Mouse (Mus musculus) limb, embryonic 13.5 days (tissue): ENCODE measurements around the gene Rtn4rl1. TPM values are rescaled to one million over a fixed set of nuclear protein-coding genes. Genes with fewer than 3 reads are reported as not detected.
A peak's percentile ranks its signal among the peaks of the same experiment; 100 is the strongest.

Experiments
- ATAC-seq: fragments of 200-750 bp; cut with Nextera tagmentation; 2 replicates; pipeline ENCODE4 v1.8.0; 2017; ENCODE audit warnings: low read depth, moderate number of reproducible peaks, moderate TSS enrichment; ENCODE audit not compliant: low FRiP score
- H3K27ac ChIP-seq: fragments of 300-500 bp; sonication (generic); 2 replicates; pipeline ENCODE4 v1.5.1; 2015; ENCODE audit warnings: inconsistent platforms, mild to moderate bottlenecking, moderate library complexity
- H3K27me3 ChIP-seq: fragments of 300-500 bp; sonication (generic); 2 replicates; pipeline ENCODE4 v1.6.1; 2015; ENCODE audit warnings: mild to moderate bottlenecking, inconsistent platforms
- H3K36me3 ChIP-seq: fragments of 300-500 bp; sonication (generic); 2 replicates; pipeline ENCODE4 v1.6.1; 2015; ENCODE audit warnings: inconsistent platforms, mild to moderate bottlenecking, moderate library complexity
- H3K4me1 ChIP-seq: fragments of 300-500 bp; sonication (generic); 2 replicates; pipeline ENCODE4 v1.6.1; 2015; ENCODE audit warnings: inconsistent platforms
- H3K4me2 ChIP-seq: fragments of 300-500 bp; sonication (generic); replicated peaks from 2 replicates; pipeline ENCODE4 v1.6.1; 2015; ENCODE audit warnings: inconsistent platforms, mild to moderate bottlenecking, moderate library complexity
- H3K4me3 ChIP-seq: fragments of 300-500 bp; sonication (generic); 2 replicates; pipeline ENCODE4 v1.5.1; 2015; ENCODE audit warnings: moderate library complexity, mild to moderate bottlenecking, inconsistent platforms
- H3K9ac ChIP-seq: fragments of 300-500 bp; sonication (generic); 2 replicates; pipeline ENCODE4 v1.6.1; 2015; ENCODE audit warnings: mild to moderate bottlenecking, inconsistent platforms
- H3K9me3 ChIP-seq: fragments of 300-500 bp; sonication (generic); 2 replicates; pipeline ENCODE4 v1.6.1; 2016; ENCODE audit warnings: inconsistent platforms
- WGBS: fragments of 180-500 bp; shearing (Covaris S2); methylation state at CpG from one replicate; pipeline ENCODE4 v1.1.7; 2015; 5-methylcytosine and 5-hydroxymethylcytosine counted together
- polyA plus RNA-seq: library from polyadenylated mRNA; unstranded; fragments of >200 nt; fragmentation: Nextera tagmentation; extraction: Ambion mirVana; gene quantifications from 2 replicates; pipeline ENCODE4 v1.2.1, GENCODE M21; 2015

Gene Rtn4rl1
- polyA plus RNA-seq, 1 experiment from 2014 or later = 3.1 TPM

GRCm38 (mm10) chr11:75251006-75251512, 57.5 kb downstream of the Rtn4rl1 start:
- no peak for ATAC-seq

GRCm38 (mm10) chr11:75251557-75252070, 58.0 kb downstream of the Rtn4rl1 start:
- Histone ChIP-seq H3K27me3 (no peaks in the 10 kb centered on the region), H3K27ac (no peak overlapping the region), H3K4me1 (peaks cover 18% of the 10 kb centered on the region), H3K4me3 (no peak overlapping the region), H3K4me2 (no peak overlapping the region), H3K9ac (no peak overlapping the region), H3K9me3 (no peaks in the 10 kb centered on the region), H3K36me3 (no peaks in the 10 kb centered on the region)
- no peak for ATAC-seq
- 52% methylated on average over 7 of the region's 7 CpGs for WGBS

More at GRCm38 (mm10) chr11:75251006-75251512, 57.5 kb downstream of the Rtn4rl1 start:
- Histone ChIP-seq H3K9me3 (no peaks in the 10 kb centered on the region), H3K4me3 (no peak overlapping the region), H3K36me3 (no peaks in the 10 kb centered on the region), H3K27ac (no peak overlapping the region), H3K4me1 (peaks cover 24% of the 10 kb centered on the region), H3K4me2 (no peak overlapping the region), H3K9ac (no peak overlapping the region), H3K27me3 (no peaks in the 10 kb centered on the region)
- 83% methylated on average over 4 of the region's 4 CpGs for WGBS

GRCm38 (mm10) chr11:75254252-75254912, 60.8 kb downstream of the Rtn4rl1 start:
- Histone ChIP-seq H3K9ac (no peak overlapping the region), H3K4me3 (no peak overlapping the region), H3K36me3 (no peaks in the 10 kb centered on the region), H3K4me2 (no peak overlapping the region), H3K4me1 (peaks cover 8% of the 10 kb centered on the region), H3K27ac (0 out of 2 replicates have a peak overlapping the region, but pooled peaks have one; percentile 16), H3K27me3 (no peaks in the 10 kb centered on the region), H3K9me3 (no peaks in the 10 kb centered on the region)
- 54% methylated on average over 13 of the region's 13 CpGs for WGBS
- peak; percentile 24; the same call in 1 of the 2 replicates for ATAC-seq

- Histone ChIP-seq H3K27me3 (no peaks in the 10 kb centered on the region), H3K4me2 (no peak overlapping the region), H3K9ac (no peak overlapping the region), H3K27ac (no peak overlapping the region), H3K4me1 (peaks cover 8% of the 10 kb centered on the region), H3K4me3 (no peak overlapping the region), H3K9me3 (no peaks in the 10 kb centered on the region), H3K36me3 (no peaks in the 10 kb centered on the region)
- WGBS = 80% methylated on average over 5 of the region's 5 CpGs
- no peak for ATAC-seq
Measured at GRCm38 (mm10) chr11:75255330-75255729, 61.7 kb downstream of the Rtn4rl1 start.

GRCm38 (mm10) chr11:75257056-75257648, 63.6 kb downstream of the Rtn4rl1 start:
- 81% methylated on average over 4 of the region's 4 CpGs for WGBS
- no peak overlapping the region for H3K4me3 ChIP-seq
- no peak overlapping the region for H3K4me2 ChIP-seq
- no peak overlapping the region for H3K9ac ChIP-seq
- H3K9me3 ChIP-seq = no peaks in the 10 kb centered on the region
- H3K27ac ChIP-seq = no peak overlapping the region
- ATAC-seq = no peak
- H3K36me3 ChIP-seq = no peaks in the 10 kb centered on the region
- H3K27me3 ChIP-seq = no peaks in the 10 kb centered on the region
- peaks cover 10% of the 10 kb centered on the region for H3K4me1 ChIP-seq

- Histone ChIP-seq H3K4me1 (peaks cover 28% of the 10 kb centered on the region), H3K4me3 (no peak overlapping the region), H3K36me3 (no peaks in the 10 kb centered on the region), H3K4me2 (no peak overlapping the region), H3K27me3 (no peaks in the 10 kb centered on the region), H3K27ac (no peak overlapping the region), H3K9ac (no peak overlapping the region; the same call in 1 of the 2 replicates), H3K9me3 (no peaks in the 10 kb centered on the region)
- WGBS = 73% methylated on average over 6 of the region's 6 CpGs
- ATAC-seq = no peak
Measured at GRCm38 (mm10) chr11:75259416-75259815, 65.8 kb downstream of the Rtn4rl1 start.

- H3K36me3 ChIP-seq = no peaks in the 10 kb centered on the region
- 0 out of 2 replicates have a peak, but pooled peaks cover 4% of the 10 kb centered on the region for H3K27me3 ChIP-seq
- no peak overlapping the region for H3K4me2 ChIP-seq
- H3K9ac ChIP-seq = 0 out of 2 replicates have a peak overlapping the region, but pooled peaks have one; percentile 25
- 61% methylated on average over 10 of the region's 10 CpGs for WGBS
- H3K4me3 ChIP-seq = no peak overlapping the region
- H3K9me3 ChIP-seq = no peaks in the 10 kb centered on the region
- no peak for ATAC-seq
- peaks cover 28% of the 10 kb centered on the region for H3K4me1 ChIP-seq
- no peak overlapping the region for H3K27ac ChIP-seq
Measured at GRCm38 (mm10) chr11:75259996-75260561, 66.5 kb downstream of the Rtn4rl1 start.

- no peak for ATAC-seq
- Histone ChIP-seq H3K4me2 (no peak overlapping the region), H3K36me3 (no peaks in the 10 kb centered on the region), H3K4me3 (no peak overlapping the region), H3K4me1 (peaks cover 36% of the 10 kb centered on the region), H3K27ac (no peak overlapping the region), H3K27me3 (0 out of 2 replicates have a peak, but pooled peaks cover 4% of the 10 kb centered on the region), H3K9me3 (no peaks in the 10 kb centered on the region), H3K9ac (no peak overlapping the region)
- 89% methylated on average over 2 of the region's 2 CpGs for WGBS
Measured at GRCm38 (mm10) chr11:75261016-75261415, 67.4 kb downstream of the Rtn4rl1 start.

GRCm38 (mm10) chr11:75261730-75262129, 68.1 kb downstream of the Rtn4rl1 start:
- ATAC-seq = no peak
- Histone ChIP-seq H3K36me3 (no peaks in the 10 kb centered on the region), H3K27ac (no peak overlapping the region), H3K9me3 (no peaks in the 10 kb centered on the region), H3K27me3 (0 out of 2 replicates have a peak, but pooled peaks cover 4% of the 10 kb centered on the region), H3K4me1 (peaks cover 36% of the 10 kb centered on the region), H3K9ac (no peak overlapping the region), H3K4me3 (no peak overlapping the region), H3K4me2 (no peak overlapping the region)
- WGBS = 83% methylated on average over 4 of the region's 4 CpGs

GRCm38 (mm10) chr11:75262181-75262580, 68.6 kb downstream of the Rtn4rl1 start:
- Histone ChIP-seq H3K4me2 (no peak overlapping the region), H3K4me3 (no peak overlapping the region), H3K9me3 (no peaks in the 10 kb centered on the region), H3K27me3 (0 out of 2 replicates have a peak, but pooled peaks cover 4% of the 10 kb centered on the region), H3K9ac (no peak overlapping the region), H3K27ac (no peak overlapping the region), H3K36me3 (no peaks in the 10 kb centered on the region), H3K4me1 (peaks cover 36% of the 10 kb centered on the region)
- no peak for ATAC-seq
- WGBS = 74% methylated on average over 3 of the region's 3 CpGs

- Histone ChIP-seq H3K4me1 (peaks cover 38% of the 10 kb centered on the region), H3K4me2 (no peak overlapping the region), H3K36me3 (no peaks in the 10 kb centered on the region), H3K27ac (no peak overlapping the region), H3K27me3 (0 out of 2 replicates have a peak, but pooled peaks cover 4% of the 10 kb centered on the region), H3K4me3 (no peak overlapping the region), H3K9ac (no peak overlapping the region), H3K9me3 (no peaks in the 10 kb centered on the region)
- WGBS = 39% methylated on average over 5 of the region's 5 CpGs
- ATAC-seq = no peak
Measured at GRCm38 (mm10) chr11:75262791-75263190, 69.2 kb downstream of the Rtn4rl1 start.
